Mouse (Mus musculus): ENCODE measurements around the gene 4930568D16Rik.

- TF ChIP-seq CTCF (IDR thresholded peaks at IDR 0.05; ENCODE audit: insufficient read depth, low read depth, low read length) (no peak), POLR2A (IDR thresholded peaks at IDR 0.05; ENCODE audit: insufficient read depth, low read depth, low read length) (no peak)
Measured at GRCm38 (mm10) chr2:35398184-35398828, 30.8 kb upstream of the 4930568D16Rik start.
